Mouse (Mus musculus) embryonic facial prominence, embryonic 11.5 days (tissue): Measurements from ENCODE around the gene Atp6v1a. TPM values are rescaled to one million over a fixed set of nuclear protein-coding genes. Genes with fewer than 3 reads are reported as not detected.

Experiments
- ATAC-seq: fragments of 200-750 bp; cut with Nextera tagmentation; replicated peaks from 2 replicates; pipeline ENCODE4 v1.8.0; 2017; ENCODE audit warnings: low read depth; ENCODE audit not compliant: insufficient number of reproducible peaks, low FRiP score, low TSS enrichment
- DNase-seq: peaks from one replicate; pipeline ENCODE4 v3.0.0-alpha.2; 2015; ENCODE audit warnings: low spot score
- H3K27ac ChIP-seq: fragments of 300-500 bp; sonication (generic); replicated peaks from 2 replicates; pipeline ENCODE4 v1.5.1; 2014; ENCODE audit warnings: mild to moderate bottlenecking, low read depth, low read length, control low read depth
- H3K27me3 ChIP-seq: fragments of 300-500 bp; sonication (generic); 2 replicates; pipeline ENCODE4 v1.6.1; 2014; ENCODE audit warnings: mild to moderate bottlenecking, low read length, moderate library complexity, mixed read lengths; ENCODE audit not compliant: control insufficient read depth, insufficient read depth
- H3K36me3 ChIP-seq: fragments of 300-500 bp; sonication (generic); replicated peaks from 2 replicates; pipeline ENCODE4 v1.6.1; 2014; ENCODE audit warnings: low read depth, mild to moderate bottlenecking, low read length, moderate library complexity, mixed read lengths; ENCODE audit not compliant: control insufficient read depth, insufficient read depth
- H3K4me1 ChIP-seq: fragments of 300-500 bp; sonication (generic); 2 replicates; pipeline ENCODE4 v1.6.1; 2014; ENCODE audit warnings: low read length, mixed read lengths; ENCODE audit not compliant: control insufficient read depth, insufficient read depth
- H3K4me2 ChIP-seq: fragments of 300-500 bp; sonication (generic); 2 replicates; pipeline ENCODE4 v1.6.1; 2014; ENCODE audit warnings: low read depth, mild to moderate bottlenecking, control low read depth, low read length, moderate library complexity
- H3K4me3 ChIP-seq: fragments of 300-500 bp; sonication (generic); 2 replicates; pipeline ENCODE4 v1.5.1; 2014; ENCODE audit warnings: low read depth, low read length, control low read depth
- H3K9ac ChIP-seq: fragments of 300-500 bp; sonication (generic); replicated peaks from 2 replicates; pipeline ENCODE4 v1.6.1; 2014; ENCODE audit warnings: mild to moderate bottlenecking, control low read depth, low read length
- H3K9me3 ChIP-seq: fragments of 300-500 bp; sonication (generic); replicated peaks from 2 replicates; pipeline ENCODE4 v1.6.1; 2016; ENCODE audit warnings: mild to moderate bottlenecking, low read length, inconsistent platforms, mixed read lengths; ENCODE audit not compliant: control insufficient read depth
- WGBS: fragments of 180-500 bp; shearing (Covaris S2); extraction: QIAGEN DNeasy Blood & Tissue Kit; methylation state at CpG from one replicate; pipeline ENCODE4 v1.1.7; 2014; 5-methylcytosine and 5-hydroxymethylcytosine counted together
- polyA plus RNA-seq: library from polyadenylated mRNA; unstranded; fragments of >200 nt; fragmentation: Nextera tagmentation; extraction: Ambion mirVana; gene quantifications from 2 replicates; pipeline ENCODE4 v1.2.1, GENCODE M21; 2014

Gene Atp6v1a
- polyA plus RNA-seq = 61.9 and 66.0 TPM in 2 replicates

GRCm38 (mm10) chr16:44139536-44140185, at the start of gene Atp6v1a, which contains the start of gene Naa50:
TSS of gene Atp6v1a (minus strand) at chr16:44139705.
TSS of gene Naa50 (plus strand) at chr16:44139830.
- H3K4me3 ChIP-seq = peak within 1 kb of the TSS; percentile 96
- H3K9ac ChIP-seq = peak within 1 kb of the TSS; percentile 88
- no peaks in the 10 kb centered on the region for H3K4me1 ChIP-seq
- under 1% methylated on average over 62 of the region's 71 CpGs for WGBS
- peak; percentile 95 for DNase-seq
- peak within 1 kb of the TSS; percentile 74 for H3K4me2 ChIP-seq
- peak; percentile 88 for ATAC-seq
- peak within 1 kb of the TSS; percentile 76 for H3K27ac ChIP-seq
- H3K27me3 ChIP-seq = no peaks in the 10 kb centered on the region
- H3K9me3 ChIP-seq = no peaks in the 10 kb centered on the region
- no peaks in the 10 kb centered on the region for H3K36me3 ChIP-seq

- H3K9me3 ChIP-seq = no peaks in the 10 kb centered on the region
- no peak overlapping the region for H3K9ac ChIP-seq
- no peaks in the 10 kb centered on the region for H3K27me3 ChIP-seq
- H3K36me3 ChIP-seq = no peaks in the 10 kb centered on the region
- 81% methylated on average over 3 of the region's 3 CpGs for WGBS
- no peaks in the 10 kb centered on the region for H3K4me1 ChIP-seq
- H3K4me2 ChIP-seq = no peak overlapping the region
- H3K27ac ChIP-seq = no peak overlapping the region
- H3K4me3 ChIP-seq = no peak overlapping the region
- ATAC-seq = no peak
- DNase-seq = no peak
These were observed 49.3 kb upstream of the Atp6v1a start for GRCm38 (mm10) chr16:44188766-44189165.

- Histone ChIP-seq H3K27ac (no peak overlapping the region), H3K27me3 (no peaks in the 10 kb centered on the region), H3K4me3 (no peak overlapping the region), H3K9ac (no peak overlapping the region), H3K9me3 (no peaks in the 10 kb centered on the region), H3K36me3 (no peaks in the 10 kb centered on the region), H3K4me2 (no peak overlapping the region), H3K4me1 (no peaks in the 10 kb centered on the region)
- 96% methylated on average over 4 of the region's 4 CpGs for WGBS
- ATAC-seq = no peak
- DNase-seq = no peak
These were observed 47.7 kb upstream of the Atp6v1a start for GRCm38 (mm10) chr16:44187172-44187571.

- Histone ChIP-seq H3K27me3 (no peaks in the 10 kb centered on the region), H3K4me3 (no peak overlapping the region), H3K4me2 (no peak overlapping the region), H3K4me1 (no peaks in the 10 kb centered on the region), H3K27ac (no peak overlapping the region), H3K9ac (no peak overlapping the region), H3K36me3 (no peaks in the 10 kb centered on the region), H3K9me3 (no peaks in the 10 kb centered on the region)
- ATAC-seq = no peak
- peak; percentile 73 for DNase-seq
- 50% methylated on average over 3 of the region's 3 CpGs for WGBS
These were observed 45.3 kb upstream of the Atp6v1a start for GRCm38 (mm10) chr16:44184769-44185168.

GRCm38 (mm10) chr16:44182597-44182996, 43.1 kb upstream of the Atp6v1a start:
- H3K9me3 ChIP-seq = no peaks in the 10 kb centered on the region
- H3K4me1 ChIP-seq = no peaks in the 10 kb centered on the region
- ATAC-seq (no peak), DNase-seq (no peak)
- no peak overlapping the region for H3K4me2 ChIP-seq
- no peak overlapping the region for H3K27ac ChIP-seq
- 90% methylated on average over 1 of the region's 1 CpGs for WGBS
- no peaks in the 10 kb centered on the region for H3K36me3 ChIP-seq
- no peak overlapping the region for H3K9ac ChIP-seq
- H3K4me3 ChIP-seq = no peak overlapping the region
- H3K27me3 ChIP-seq = no peaks in the 10 kb centered on the region

- ATAC-seq = no peak
- H3K9me3 ChIP-seq = no peaks in the 10 kb centered on the region
- no peak for DNase-seq
- no peak overlapping the region for H3K27ac ChIP-seq
- H3K4me2 ChIP-seq = no peak overlapping the region
- H3K27me3 ChIP-seq = no peaks in the 10 kb centered on the region
- no peak overlapping the region for H3K9ac ChIP-seq
- no peak overlapping the region for H3K4me3 ChIP-seq
- no peaks in the 10 kb centered on the region for H3K36me3 ChIP-seq
- no peaks in the 10 kb centered on the region for H3K4me1 ChIP-seq
- WGBS = 65% methylated on average over 1 of the region's 1 CpGs
These were observed 39.0 kb upstream of the Atp6v1a start for GRCm38 (mm10) chr16:44178555-44178954.

GRCm38 (mm10) chr16:44176511-44176910, 37.0 kb upstream of the Atp6v1a start:
- Histone ChIP-seq H3K4me3 (no peak overlapping the region), H3K4me2 (no peak overlapping the region), H3K27ac (no peak overlapping the region), H3K9ac (no peak overlapping the region), H3K27me3 (no peaks in the 10 kb centered on the region), H3K4me1 (no peaks in the 10 kb centered on the region), H3K9me3 (no peaks in the 10 kb centered on the region), H3K36me3 (no peaks in the 10 kb centered on the region)
- ATAC-seq (no peak), DNase-seq (no peak)
- WGBS = 90% methylated on average over 2 of the region's 2 CpGs

GRCm38 (mm10) chr16:44175001-44175400, 35.5 kb upstream of the Atp6v1a start:
- no peaks in the 10 kb centered on the region for H3K36me3 ChIP-seq
- no peaks in the 10 kb centered on the region for H3K9me3 ChIP-seq
- H3K27ac ChIP-seq = no peak overlapping the region
- no peak overlapping the region for H3K4me2 ChIP-seq
- H3K4me1 ChIP-seq = no peaks in the 10 kb centered on the region
- no peak overlapping the region for H3K4me3 ChIP-seq
- no peak for DNase-seq
- 73% methylated on average over 1 of the region's 1 CpGs for WGBS
- no peak overlapping the region for H3K9ac ChIP-seq
- no peaks in the 10 kb centered on the region for H3K27me3 ChIP-seq
- no peak for ATAC-seq
